Mouse (Mus musculus) mature B cell (primary cell): Measurements from ENCODE around the gene Slc9a2.
"Not testable (repeated sequence)": the region's sequence is repeated elsewhere in the genome, so short reads cannot be mapped to it uniquely, and the experiment has no call there.

Source experiments
- in situ Hi-C: fragments of 300-500 bp; cut with MboI; formaldehyde crosslinking; loops from 2 replicates; pipeline ENCODE4 v1.14.3; 2019

The Slc9a2 gene

DNA sequence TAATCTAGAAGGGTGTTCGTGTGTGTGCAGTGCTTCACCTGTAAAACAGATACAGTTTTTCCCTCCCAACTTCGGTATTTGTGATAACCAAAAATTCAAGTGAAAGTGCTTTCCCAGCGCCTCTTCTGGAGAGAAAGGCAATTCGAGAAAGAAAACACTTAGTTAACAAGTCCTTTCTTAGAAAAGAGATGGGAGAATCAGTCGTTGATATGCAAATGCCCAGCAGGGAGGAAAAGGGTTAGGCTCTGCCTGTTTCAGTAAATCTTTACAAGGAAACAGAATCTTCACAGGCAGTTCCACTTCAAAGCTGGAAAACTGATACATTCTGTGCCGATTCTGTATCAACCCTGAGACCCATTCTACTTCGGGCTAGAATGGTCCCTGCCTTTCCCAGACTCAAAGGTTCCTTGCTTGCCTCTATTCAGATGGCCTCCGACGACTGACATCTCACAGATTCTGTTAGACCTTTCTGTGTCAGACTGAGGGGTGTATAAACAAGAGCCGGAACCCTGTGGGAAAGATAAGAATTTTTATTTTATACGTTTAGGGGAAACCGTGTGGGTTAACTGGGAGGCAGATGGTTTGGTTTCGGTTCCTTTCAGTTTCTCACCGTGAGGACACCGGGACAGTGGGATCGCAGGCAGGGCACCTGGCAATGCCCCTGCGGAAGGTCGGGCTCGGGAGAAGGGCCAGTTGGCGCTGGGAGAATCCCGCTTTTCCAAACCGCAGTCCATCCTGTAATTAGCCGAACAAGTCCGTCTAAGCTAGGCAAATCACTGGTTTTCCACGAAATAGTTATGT is at the start of gene Slc9a2:
Slc9a2 (plus strand) TSS at position 508 of the 801 bp plus-strand sequence.
- in situ Hi-C loops: no loop called here

DNA sequence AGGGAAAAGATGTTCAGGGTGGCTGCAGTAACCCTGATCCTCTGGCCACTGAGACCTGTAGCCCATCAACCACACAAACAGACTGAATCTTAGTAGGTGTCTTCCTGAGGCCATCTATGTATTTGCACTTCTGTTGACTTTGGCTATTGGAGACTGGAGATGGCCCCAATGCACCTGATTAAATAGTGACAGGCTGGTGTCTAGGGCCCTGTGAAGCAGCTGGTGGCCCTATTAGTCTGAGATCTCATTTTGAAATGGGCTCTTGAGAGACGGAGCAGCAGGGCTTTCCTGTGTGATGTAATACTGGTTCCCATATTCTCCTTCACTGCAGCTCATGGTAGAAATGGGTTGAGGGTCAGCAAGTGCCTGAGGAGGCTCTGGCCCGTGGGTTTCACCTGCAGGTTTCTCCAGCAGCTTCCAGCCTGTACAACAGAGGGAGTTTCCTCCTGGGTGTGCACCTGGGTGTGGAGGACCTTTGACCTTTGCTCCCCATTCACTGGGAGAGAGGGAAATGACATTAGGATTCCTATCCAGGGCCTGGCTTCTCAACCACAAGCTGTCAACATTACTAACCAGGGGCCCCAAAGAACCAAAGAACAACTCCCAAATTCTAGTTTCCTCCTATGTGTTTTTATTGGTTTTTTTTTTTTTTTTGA is 47.8 kb upstream of the Slc9a2 start:
- in situ Hi-C loops: no loop called here

DNA sequence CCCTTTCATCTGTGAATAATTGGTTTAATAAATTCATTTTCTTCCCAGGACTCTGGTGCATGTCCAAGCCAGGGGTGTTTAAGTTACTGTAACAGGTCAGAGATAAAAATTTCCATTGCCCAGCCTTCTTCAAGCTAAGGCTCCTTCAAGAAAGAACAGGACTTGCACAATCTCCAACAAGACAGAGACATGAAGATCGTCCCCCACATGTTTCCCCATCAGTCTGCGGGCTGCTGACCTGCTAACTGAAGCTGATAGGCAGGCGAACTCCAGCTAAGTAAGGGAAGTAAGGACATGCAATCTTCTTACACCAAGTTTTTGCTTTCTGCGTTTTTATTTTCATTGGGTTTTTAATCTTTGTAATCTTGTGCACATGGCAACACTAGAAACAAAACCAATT is 45.8 kb upstream of the Slc9a2 start:
- in situ Hi-C loops: no loop called here

DNA sequence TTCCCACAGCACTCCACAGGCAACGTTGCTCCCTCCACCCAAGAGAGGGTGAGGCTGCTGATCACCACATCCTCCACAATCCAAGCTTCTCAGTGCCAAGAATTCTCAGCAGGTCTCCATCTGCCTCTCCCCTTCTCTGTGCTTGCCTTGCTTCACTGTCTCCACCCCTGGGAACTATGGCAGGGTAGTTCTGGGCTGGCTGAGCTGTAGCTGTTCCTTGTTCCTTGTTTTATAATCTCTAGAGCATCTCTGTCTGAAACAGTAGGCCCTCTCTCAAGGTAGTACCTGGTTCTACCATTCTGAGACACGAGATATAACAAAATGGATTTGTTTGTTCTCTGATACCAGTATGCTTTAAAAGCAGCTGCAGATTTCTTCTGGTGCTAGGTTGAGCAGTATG is 32.1 kb upstream of the Slc9a2 start:
- in situ Hi-C loops: no loop called here

DNA sequence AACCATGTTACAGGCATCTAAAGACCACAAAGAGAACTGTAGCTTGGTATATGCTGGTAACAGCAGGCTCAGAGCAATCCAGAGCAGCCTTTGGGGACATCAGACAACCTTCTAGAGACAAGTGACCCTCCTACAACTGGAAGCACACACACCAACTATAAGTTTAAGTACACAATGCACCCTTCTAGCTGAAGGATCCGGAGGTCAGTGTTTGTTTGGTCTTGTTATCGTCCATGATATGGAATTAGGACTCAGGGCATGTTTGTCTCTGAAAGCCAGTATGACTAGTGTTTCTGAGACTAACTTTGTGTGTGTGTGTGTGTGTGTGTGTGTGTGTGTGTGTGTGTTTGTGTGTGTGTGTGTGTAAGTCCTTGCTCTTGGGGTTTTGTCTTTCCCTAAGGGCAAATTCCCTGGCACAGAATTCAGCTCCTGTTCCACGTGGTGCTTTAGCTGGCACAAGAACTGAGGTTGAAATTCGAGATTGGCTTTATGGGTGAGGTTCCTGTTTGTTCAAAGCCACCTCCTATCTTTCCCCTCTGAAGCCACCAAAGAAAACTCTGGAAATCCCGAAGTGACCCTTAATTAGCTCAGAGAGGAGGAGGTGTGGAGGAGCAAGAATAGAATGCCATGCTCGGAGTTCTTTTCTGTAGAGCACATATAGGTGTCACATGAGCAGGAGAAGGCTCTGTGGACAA is 29.4 kb upstream of the Slc9a2 start:
- in situ Hi-C loops: no loop called here

DNA sequence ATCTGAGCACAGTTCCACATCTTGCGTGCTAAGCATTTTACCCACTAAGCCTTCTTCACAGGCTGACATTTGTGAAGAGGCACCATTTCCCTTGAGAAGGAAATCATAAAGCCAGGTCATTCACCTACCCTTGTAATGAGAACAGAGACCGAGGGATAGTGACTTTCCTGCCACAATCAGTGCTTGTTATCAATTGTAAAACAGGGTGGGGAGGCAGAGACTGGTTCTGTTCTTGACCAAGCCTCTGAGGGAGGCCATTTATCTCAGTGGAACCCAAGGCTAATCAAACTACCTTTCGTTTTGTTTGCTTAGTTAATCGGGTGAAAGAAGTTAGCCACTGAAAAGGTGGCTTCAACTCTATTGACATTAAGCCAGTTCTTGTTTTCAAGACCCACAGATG is 23.3 kb upstream of the Slc9a2 start:
- in situ Hi-C loops: no loop called here

DNA sequence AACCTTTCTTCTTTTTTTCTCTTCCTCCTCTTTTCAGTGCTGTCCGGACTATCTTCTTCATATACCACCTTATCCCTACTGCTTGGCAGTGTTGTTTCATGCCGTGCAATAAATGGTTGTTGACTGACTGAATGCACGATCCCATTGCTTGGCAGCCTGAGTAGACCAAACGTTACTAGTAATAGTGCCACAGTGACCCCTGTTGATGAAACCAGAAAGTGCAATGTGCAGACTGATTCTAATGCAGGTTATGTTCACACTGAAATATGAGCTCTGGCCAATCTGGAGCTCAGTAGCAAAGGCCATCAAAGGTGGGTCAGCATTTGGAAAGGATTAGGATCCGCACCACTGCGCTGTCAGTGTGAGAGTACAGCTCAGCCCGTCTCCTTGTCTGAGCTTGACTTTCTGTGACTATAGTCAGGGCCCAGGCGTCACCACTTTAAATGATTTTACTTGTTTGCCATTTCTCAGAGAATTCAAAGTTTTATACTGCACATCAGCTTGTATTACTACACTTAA is 22.3 kb upstream of the Slc9a2 start:
- in situ Hi-C loops: no loop called here

DNA sequence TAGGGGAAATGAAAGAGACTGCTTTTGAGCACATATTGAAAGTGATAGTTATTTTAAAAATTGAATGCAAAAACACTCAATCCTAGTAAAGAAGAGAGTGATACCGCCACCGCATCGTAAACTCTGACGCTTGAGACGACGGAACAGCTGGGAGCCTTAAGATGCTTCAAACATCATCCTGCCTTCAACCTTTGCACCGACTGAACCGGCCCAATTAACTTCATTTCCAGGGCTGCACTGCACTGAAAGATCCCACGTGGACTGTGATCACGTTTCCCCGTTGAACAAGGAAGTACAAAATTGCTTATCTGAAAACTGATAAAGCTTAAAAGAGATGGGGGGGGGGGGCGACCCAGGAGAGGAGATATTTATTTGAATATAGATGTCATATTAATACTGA is 21.4 kb upstream of the Slc9a2 start:
- in situ Hi-C loops: no loop called here

DNA sequence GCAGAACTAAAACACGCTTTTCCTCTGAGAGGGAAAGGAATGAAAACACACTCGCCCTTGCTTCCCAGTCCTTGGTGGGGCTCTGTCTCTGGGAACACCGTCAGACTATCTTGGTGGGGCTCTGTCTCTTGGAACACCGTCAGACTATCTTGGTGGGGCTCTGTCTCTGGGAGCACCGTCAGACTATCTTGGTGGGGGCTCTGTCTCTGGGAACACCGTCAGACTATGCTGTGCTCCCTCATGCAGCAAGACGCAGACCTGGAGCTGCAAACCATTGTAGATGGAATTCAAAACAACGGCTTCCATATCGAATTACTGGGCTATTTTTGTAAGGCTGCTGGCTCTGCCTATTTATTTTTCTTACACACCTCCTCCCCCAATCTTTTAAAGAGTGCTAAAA is 20.9 kb upstream of the Slc9a2 start:
- in situ Hi-C loops: no loop called here

DNA sequence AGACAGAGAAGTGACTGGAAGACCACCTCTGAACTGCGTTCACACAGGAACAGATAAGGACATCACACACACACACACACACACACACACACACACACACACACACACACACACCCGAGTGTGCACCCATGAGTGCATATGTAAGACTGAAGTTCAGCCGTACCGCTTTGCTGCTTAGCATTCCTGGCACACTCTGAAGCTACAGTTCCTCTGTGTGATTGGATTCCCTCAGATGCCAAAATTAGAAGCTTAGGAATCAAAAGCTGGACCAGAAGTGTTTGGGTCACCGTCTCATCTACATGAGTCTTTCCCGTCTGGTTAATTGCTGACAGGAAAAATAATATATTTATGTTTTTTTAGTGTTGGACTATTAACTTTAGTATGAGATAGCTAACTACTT is 19.5 kb upstream of the Slc9a2 start:
- in situ Hi-C loops: no loop called here

DNA sequence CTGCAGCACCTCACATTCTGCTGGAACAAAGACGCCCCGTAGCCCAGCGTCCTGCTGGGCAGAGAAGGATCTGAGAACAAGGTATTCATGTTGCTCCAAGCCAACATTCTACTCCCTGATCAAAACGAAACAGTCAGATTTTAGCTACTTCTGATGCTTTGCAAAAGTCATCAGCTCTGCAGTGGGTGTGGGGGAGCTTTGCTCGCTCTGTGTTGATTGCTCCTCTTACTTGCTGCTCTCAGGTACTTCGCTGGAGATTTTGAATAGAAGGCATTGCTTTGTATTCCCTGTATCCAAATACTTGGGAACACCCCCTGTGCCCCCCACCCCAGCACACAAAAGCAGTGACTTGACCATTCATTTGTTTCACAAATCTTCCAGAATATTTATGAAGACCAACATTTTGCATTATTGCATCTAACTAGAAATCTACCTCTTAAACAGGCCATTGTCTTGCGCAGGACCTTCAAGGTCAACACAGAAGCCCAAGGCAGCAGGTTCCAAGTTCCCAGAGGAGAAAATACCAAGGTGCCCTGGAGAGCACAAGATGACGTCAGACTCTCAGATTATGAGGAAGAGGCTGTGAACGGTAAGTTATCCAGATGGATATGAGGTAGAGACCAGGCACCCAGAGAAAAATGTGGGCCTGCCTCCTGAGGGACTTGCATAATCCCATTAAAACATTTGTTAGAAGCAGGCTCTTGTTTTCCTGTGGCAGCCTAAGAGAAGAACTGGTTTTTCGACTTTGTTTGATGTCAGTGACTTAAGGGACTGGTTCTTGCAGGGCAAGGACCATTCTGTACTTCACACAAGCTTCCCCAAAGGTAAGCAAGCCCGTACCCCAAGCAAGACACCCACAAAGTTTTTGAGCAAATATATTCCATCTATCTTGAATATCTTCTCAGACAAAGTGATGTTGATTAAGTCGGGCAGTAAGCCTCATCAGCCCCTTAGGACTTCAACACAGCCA is 14.7 kb upstream of the Slc9a2 start:
- in situ Hi-C loops: no loop called here

DNA sequence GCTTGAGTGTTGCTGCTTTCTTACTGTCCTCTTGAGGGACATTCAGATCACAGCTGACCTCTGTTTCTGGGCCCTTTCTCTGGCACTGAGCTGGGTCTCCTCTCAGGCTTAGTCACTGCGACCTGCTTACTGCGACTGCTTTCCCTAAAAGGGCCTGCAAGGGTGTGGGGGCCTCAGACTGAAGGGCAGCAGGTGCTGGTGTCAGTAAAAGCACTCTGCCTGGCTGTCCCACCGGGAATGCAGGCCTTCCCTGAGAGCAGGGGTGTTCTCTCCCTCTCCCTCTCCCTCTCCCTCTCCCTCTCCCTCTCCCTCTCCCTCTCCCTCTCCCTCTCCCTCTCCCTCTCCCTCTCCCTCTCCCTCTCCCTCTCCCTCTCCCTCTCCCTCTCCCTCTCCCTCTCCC is 12.9 kb upstream of the Slc9a2 start:
- in situ Hi-C loops: not testable (repeated sequence)

DNA sequence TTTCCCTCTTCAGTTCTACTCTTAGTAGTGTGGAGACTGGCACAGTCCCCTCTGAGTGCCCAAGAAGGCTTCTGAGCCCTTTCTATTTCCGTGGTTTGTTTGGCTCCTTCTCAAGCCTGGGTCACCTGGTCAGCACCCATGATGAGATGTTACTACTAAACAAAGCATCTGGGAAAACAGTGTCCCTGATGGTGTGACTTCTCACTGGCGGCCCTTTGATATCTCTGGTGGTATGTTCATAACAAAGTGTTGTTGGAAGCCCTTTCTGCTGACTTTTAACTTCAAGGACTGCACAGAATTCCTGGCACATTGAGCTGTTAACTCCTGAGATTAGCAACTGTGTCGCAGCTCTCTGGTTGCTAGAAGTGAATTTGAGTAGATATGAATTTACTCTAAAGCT is 10.3 kb upstream of the Slc9a2 start:
- in situ Hi-C loops: no loop called here

DNA sequence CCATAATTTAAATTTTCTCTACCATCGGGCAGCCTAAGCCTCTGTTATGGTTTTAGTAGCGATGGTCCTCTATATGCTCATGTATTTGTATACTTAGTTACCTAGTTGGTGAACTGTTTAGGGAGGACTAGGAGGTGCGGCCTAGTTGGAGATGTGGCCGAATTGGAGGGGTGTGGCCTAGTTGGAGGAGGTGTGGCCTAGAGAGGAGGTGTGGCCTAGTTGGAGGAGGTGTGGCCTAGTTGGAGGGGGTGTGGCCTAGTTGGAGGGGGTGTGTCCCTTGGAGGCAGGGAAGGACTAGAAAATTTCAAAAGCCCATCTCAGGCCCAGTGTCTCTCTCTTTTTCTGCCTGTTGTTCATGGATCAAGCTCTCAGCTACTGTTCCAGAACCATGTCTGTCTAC is 8.9 kb upstream of the Slc9a2 start:
- in situ Hi-C loops: no loop called here

DNA sequence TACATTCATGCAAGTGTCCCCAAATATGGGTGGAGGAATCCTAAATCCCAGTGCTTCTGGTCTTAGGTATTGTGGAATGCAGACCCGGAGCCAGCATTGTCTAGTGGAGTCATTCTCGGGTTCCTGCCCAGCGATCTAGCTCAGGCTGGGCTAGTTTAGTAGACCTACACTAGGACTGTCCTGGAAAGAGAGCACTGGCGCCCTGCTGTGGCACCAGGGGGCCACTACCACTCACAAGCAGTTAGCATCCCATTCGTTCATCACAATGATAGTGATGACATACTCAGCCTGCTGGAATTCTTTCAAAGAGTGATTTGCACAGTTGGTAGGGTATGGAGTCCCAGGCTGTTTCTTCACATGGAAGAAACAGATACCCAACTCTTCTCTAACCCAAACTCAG is 3.1 kb upstream of the Slc9a2 start:
- in situ Hi-C loops: no loop called here

DNA sequence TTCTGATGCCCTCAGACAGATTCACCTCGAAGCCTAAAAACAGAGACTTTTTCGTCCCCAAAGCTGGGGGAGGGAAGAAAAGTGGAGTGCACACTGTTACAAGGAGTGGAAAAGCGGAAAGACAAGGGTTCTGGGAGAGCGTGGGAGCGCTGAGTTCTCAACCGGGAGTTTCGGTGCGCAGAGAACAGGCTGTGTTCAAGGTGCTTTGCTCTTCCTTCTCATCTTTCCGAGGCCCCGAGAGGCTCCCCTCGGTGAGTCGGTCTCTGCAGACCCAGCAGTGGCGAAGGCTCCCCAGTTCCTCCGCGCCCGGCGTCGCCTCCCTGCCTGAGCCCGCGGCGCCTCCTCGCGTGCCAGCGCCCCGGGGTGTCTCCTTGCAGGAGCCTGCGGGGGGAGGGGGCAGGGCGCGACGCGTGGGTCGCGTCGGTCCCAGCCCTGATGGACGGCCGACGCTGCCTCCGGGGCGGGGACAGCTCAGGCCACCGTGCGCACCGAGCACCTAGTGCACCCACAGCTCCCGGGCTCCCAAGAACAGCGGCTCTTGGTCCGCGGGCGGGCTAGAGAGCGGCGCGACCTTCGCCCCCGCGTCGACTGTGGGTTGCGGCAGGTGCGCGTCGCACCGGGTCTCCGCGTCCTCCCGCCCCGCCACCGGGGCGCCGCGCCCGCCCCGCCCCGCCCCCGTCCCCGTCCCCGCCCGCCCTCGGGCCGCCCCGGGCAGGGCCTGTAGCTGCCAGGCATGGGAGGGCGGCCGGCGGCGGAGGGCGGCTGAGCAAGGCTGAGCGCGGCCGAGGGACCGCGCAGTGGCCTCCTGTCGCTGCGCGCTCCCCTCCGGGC is 709 bp downstream of the Slc9a2 start:
- in situ Hi-C loops: no loop called here

DNA sequence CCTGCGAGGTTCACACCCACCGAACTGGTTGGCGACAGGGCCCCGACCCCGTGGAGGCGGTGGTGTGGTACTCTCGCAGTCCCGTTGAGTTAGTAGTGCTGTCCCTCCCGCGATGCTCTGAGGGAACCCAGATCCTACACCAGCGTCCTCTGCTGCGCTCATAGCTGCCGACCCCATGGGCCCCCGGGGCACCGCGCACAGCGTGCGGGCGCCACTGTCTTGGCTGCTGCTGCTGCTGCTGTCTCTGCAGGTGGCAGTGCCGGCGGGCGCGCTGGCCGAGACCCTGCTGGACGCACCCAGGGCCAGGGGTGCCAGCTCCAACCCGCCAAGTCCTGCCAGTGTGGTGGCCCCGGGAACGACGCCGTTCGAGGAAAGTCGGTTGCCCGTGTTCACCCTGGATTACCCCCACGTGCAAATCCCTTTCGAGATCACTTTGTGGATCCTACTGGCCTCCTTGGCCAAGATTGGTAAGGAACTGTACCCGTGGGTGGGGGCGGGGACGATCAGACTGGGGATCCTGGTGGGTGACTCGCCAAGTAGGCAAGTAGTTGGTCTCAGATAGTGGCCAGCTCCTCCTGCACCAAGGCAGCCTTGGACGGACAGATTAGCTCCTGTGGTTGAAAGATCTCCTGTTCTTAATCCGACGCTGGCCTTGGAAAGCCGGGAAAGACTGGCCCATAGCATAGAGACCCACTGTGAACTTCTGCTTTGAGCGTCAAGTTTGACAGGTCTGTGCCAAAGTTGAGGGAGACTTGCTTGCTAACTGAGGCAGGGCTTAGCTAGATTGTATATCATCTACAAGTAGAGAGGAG is 1.5 kb downstream of the Slc9a2 start:
- in situ Hi-C loops: no loop called here

DNA sequence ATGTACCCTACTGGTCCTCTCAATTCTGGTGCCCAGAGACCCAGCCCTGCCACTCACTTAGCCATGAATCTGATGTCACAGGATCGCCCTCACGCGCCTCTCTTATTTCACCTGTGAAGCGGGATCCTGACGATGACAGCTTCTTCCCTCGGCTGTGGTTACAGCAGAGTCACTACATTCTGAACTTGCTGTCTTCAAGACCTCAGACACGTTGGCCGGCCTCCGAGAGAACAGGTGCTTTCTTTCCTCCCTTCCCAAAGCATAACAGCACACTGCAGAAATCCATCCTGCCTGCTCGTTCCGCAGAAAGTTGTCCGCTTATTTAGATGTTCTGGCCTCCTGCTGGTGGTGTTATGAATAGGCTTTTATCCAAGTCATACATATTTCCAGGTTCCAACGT is 13.9 kb downstream of the Slc9a2 start:
- in situ Hi-C loops: no loop called here

DNA sequence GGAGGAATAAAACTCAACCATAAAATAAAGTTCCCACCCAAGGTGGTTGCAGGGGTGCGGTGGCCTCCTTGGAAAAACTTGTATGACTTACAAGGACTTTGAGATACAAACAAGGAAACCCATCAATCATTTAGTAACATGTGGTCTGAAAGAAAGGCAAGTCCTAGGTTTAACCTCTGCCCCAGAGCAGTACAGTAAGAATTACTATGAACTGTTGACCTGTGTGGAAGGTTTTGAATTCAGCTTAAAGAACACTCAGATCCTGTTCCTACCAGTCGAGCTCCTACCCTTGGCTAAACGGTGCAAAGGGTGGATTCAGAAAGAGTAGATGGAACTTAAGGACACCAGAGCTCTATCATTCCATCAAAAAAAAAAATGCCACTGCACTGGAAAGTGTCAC is 16.1 kb downstream of the Slc9a2 start:
- in situ Hi-C loops: no loop called here

DNA sequence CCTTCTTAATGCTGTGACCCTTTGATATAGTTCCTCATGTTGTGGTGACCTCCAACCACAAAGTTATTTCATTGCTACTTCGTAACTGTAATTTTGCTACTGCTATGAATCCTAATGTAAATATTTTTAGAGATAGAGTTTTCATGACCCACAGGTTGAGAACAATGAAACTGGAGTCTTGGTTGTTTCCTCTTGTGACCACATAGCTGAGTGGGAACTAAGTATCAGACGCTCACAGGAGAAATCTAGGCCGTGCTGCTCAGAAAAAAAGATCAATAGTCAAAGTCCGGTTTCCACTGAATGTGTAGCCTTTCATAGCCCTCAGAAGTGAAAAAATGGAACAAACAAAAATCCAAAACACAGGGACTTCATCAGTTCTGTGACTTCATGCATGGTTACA is 24.7 kb downstream of the Slc9a2 start:
- in situ Hi-C loops: no loop called here
